Mouse (Mus musculus) neural tube, embryonic 11.5 days (tissue): Measurements from ENCODE around the gene Asb13. TPM values are rescaled to one million over a fixed set of nuclear protein-coding genes. Genes with fewer than 3 reads are reported as not detected.

Experiments
- ATAC-seq: fragments of 200-750 bp; cut with Nextera tagmentation; 2 replicates; pipeline ENCODE4 v1.8.0; 2017; ENCODE audit warnings: moderate number of reproducible peaks, mild to moderate bottlenecking, moderate TSS enrichment, moderate library complexity; ENCODE audit not compliant: insufficient read depth, low FRiP score, low TSS enrichment
- DNase-seq: peaks from one replicate; pipeline ENCODE4 v3.0.0-alpha.2; 2015; ENCODE audit warnings: low spot score
- H3K27ac ChIP-seq: fragments of 300-500 bp; sonication (generic); 2 replicates; pipeline ENCODE4 v1.5.1; 2014; ENCODE audit warnings: low read depth, mild to moderate bottlenecking, low read length
- H3K27me3 ChIP-seq: fragments of 300-500 bp; sonication (generic); 2 replicates; pipeline ENCODE4 v1.6.1; 2014; ENCODE audit warnings: mild to moderate bottlenecking, low read length, mixed read lengths; ENCODE audit not compliant: control insufficient read depth, insufficient read depth
- H3K36me3 ChIP-seq: fragments of 300-500 bp; sonication (generic); 2 replicates; pipeline ENCODE4 v1.6.1; 2014; ENCODE audit warnings: mild to moderate bottlenecking, low read length, moderate library complexity, mixed read lengths; ENCODE audit not compliant: control insufficient read depth, insufficient read depth
- H3K4me1 ChIP-seq: fragments of 300-500 bp; sonication (generic); 2 replicates; pipeline ENCODE4 v1.6.1; 2014; ENCODE audit warnings: low read length, mixed read lengths; ENCODE audit not compliant: control insufficient read depth, insufficient read depth
- H3K4me2 ChIP-seq: fragments of 300-500 bp; sonication (generic); 2 replicates; pipeline ENCODE4 v1.6.1; 2014; ENCODE audit warnings: low read depth, mild to moderate bottlenecking, moderate library complexity
- H3K4me3 ChIP-seq: fragments of 300-500 bp; sonication (generic); 2 replicates; pipeline ENCODE4 v1.5.1; 2014; ENCODE audit warnings: low read depth, low read length
- H3K9ac ChIP-seq: fragments of 300-500 bp; sonication (generic); 2 replicates; pipeline ENCODE4 v1.6.1; 2014; ENCODE audit warnings: mild to moderate bottlenecking, low read length
- H3K9me3 ChIP-seq: fragments of 300-500 bp; sonication (generic); 2 replicates; pipeline ENCODE4 v1.6.1; 2016; ENCODE audit warnings: low read length; ENCODE audit not compliant: control insufficient read depth
- WGBS: fragments of 180-500 bp; shearing (Covaris S2); extraction: QIAGEN DNeasy Blood & Tissue Kit; methylation state at CpG from one replicate; pipeline ENCODE4 v1.1.7; 2014; 5-methylcytosine and 5-hydroxymethylcytosine counted together
- polyA plus RNA-seq: library from polyadenylated mRNA; unstranded; fragments of >200 nt; fragmentation: Nextera tagmentation; extraction: Ambion mirVana; gene quantifications from 2 replicates; pipeline ENCODE4 v1.2.1, GENCODE M21; 2014

Asb13 gene
- polyA plus RNA-seq, 1 experiment from 2014 or later: 11.9 TPM

DNA sequence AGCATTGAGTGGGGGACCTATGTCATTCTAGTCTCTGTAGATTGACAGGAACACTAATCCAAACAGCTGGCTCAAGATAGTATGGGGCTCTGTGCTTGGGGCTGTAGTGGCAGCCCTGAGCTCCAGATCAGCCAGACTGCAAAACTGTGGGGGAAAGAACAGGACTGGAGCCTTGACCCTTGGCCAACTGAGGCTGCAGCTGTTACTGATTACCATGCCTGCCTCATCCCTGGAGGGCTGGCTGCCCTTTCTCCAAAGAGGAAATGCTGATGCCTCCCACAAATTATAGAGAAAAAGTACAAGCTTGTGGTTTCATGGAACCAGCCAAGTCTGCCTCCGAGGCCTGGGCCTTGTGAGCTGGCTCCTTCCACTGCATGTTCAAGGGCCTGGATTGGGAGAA lies 36.2 kb downstream of the Asb13 start:
- H3K4me1 ChIP-seq: no peaks in the 10 kb centered on the region
- H3K27me3 ChIP-seq: no peaks in the 10 kb centered on the region
- ATAC-seq: no peak
- H3K36me3 ChIP-seq: no peaks in the 10 kb centered on the region
- WGBS: 65% methylated on average over 1 of the region's 1 CpGs
- H3K9ac ChIP-seq: no peak overlapping the region
- H3K9me3 ChIP-seq: no peaks in the 10 kb centered on the region
- H3K4me2 ChIP-seq: no peak overlapping the region
- H3K27ac ChIP-seq: no peak overlapping the region
- no peak overlapping the region for H3K4me3 ChIP-seq
- peak; percentile 20 for DNase-seq

DNA sequence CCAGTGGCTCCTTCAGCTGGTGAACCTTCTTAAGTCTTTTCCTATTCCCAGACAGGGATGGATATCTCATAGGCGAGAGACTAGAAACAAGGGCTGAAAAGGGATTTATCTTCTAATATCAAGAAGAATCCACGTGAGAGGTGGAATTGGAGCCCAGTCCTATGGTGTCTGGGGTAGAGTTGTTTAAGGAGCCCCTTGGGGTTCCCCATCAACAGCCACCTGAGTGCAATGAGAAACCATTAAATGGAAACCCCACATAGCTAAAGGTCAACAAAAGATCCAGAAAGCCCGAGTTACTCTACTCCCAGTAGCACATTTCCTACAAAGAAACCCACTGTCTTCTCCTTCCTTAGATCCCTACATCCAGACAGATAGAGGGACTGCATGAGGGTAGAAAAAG lies 39.3 kb downstream of the Asb13 start:
- 72% methylated on average over 3 of the region's 3 CpGs for WGBS
- no peaks in the 10 kb centered on the region for H3K36me3 ChIP-seq
- H3K4me2 ChIP-seq: no peak overlapping the region
- no peaks in the 10 kb centered on the region for H3K27me3 ChIP-seq
- no peak for DNase-seq
- H3K9ac ChIP-seq: no peak overlapping the region
- H3K9me3 ChIP-seq: no peaks in the 10 kb centered on the region
- no peaks in the 10 kb centered on the region for H3K4me1 ChIP-seq
- no peak for ATAC-seq
- H3K27ac ChIP-seq: no peak overlapping the region
- H3K4me3 ChIP-seq: no peak overlapping the region

DNA sequence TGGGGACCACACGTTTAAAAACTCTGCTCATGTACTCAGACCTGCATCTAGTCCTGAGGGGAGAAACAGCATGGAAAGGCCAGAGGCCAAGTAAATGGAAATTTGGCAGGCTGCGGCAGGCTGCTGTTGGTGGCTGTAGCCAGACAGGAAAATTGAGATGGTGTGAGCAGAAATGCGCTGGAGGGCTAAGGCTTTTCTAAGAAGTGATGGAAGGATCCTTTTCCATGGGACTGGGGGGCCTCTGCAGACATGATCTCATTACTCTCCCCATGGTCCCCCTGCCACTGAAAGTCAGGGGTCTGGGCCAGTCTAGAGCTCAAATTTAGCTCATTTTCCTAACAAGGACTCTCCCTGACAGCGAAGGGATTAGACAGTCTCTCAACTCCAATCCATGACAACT lies 39.8 kb downstream of the Asb13 start:
- no peaks in the 10 kb centered on the region for H3K4me1 ChIP-seq
- no peak overlapping the region for H3K27ac ChIP-seq
- H3K9me3 ChIP-seq: no peaks in the 10 kb centered on the region
- no peak overlapping the region for H3K9ac ChIP-seq
- H3K27me3 ChIP-seq: no peaks in the 10 kb centered on the region
- no peak overlapping the region for H3K4me3 ChIP-seq
- no peak overlapping the region for H3K4me2 ChIP-seq
- WGBS: 79% methylated on average over 4 of the region's 4 CpGs
- ATAC-seq (no peak), DNase-seq (no peak)
- H3K36me3 ChIP-seq: no peaks in the 10 kb centered on the region

DNA sequence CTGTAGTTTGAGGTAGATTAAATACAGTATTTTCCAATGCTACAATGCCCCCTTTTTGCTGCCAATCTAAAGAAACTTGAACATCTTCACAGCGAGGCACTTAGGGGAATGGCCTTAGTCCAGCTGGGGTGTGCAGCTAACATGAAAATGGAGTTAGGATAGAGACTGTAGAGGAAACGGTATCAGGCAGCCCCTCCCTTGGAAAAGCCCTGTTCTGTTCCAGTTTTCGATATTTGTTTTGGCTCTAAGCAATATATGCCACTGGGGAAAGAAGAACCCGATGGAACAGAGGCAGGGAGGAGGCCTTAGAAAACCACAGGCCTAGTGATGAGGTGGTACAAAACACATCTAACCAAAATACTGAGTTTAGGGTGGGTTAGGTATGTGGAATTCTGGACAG lies 42.0 kb downstream of the Asb13 start:
- ATAC-seq (no peak), DNase-seq (no peak)
- H3K9me3 ChIP-seq: no peaks in the 10 kb centered on the region
- H3K4me2 ChIP-seq: no peak overlapping the region
- H3K9ac ChIP-seq: no peak overlapping the region
- no peaks in the 10 kb centered on the region for H3K36me3 ChIP-seq
- H3K27me3 ChIP-seq: no peaks in the 10 kb centered on the region
- H3K4me3 ChIP-seq: no peak overlapping the region
- no peaks in the 10 kb centered on the region for H3K4me1 ChIP-seq
- WGBS: 87% methylated on average over 4 of the region's 4 CpGs
- no peak overlapping the region for H3K27ac ChIP-seq

DNA sequence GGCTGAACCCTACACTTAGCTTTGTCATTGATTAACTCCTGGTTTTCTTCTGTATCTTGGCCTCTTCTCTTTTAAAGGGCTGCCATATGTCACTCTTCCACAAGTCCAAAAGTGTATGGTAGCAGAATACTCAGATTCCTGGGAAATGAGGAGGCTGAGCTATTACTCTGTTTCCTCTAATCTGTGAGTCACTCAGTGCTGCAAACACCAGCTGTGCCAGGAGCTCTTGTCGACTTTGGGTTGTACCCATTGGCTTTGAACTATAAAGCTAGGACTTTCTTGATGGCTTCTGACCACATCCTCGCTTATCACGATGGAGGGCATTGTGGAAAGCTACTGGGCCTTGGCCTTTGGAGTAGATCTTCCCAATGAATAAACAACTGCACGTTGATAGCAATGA lies 45.3 kb downstream of the Asb13 start:
- Histone ChIP-seq H3K9me3 (no peaks in the 10 kb centered on the region), H3K36me3 (no peaks in the 10 kb centered on the region), H3K4me1 (no peaks in the 10 kb centered on the region), H3K4me2 (no peak overlapping the region), H3K27ac (no peak overlapping the region), H3K4me3 (no peak overlapping the region), H3K9ac (no peak overlapping the region), H3K27me3 (no peaks in the 10 kb centered on the region)
- DNase-seq (no peak), ATAC-seq (no peak)
- 89% methylated on average over 4 of the region's 4 CpGs for WGBS

DNA sequence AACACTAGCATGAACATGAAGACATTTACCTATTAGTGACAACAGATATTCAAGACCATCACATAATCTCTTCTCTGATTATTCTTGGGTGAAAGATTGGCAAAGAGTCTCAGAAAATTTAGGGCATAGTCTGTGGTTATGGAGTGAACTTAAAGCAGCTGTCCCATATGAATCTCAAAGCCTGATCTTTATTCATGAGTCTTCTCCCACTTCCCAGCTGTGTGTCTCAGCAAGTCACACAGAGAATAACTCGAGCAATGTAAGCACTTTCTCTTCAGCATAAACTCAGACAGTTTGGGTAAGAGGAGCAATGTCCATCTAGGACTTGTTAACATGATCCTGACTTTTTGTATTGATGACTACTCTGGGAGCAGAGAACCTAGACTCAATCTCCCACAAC lies 52.5 kb downstream of the Asb13 start:
- WGBS: 75% methylated on average over 1 of the region's 1 CpGs
- Histone ChIP-seq H3K4me3 (no peak overlapping the region), H3K4me1 (no peaks in the 10 kb centered on the region), H3K9ac (no peak overlapping the region), H3K4me2 (no peak overlapping the region), H3K36me3 (no peaks in the 10 kb centered on the region), H3K27ac (no peak overlapping the region), H3K27me3 (no peaks in the 10 kb centered on the region), H3K9me3 (no peaks in the 10 kb centered on the region)
- no peak for ATAC-seq
- no peak for DNase-seq

DNA sequence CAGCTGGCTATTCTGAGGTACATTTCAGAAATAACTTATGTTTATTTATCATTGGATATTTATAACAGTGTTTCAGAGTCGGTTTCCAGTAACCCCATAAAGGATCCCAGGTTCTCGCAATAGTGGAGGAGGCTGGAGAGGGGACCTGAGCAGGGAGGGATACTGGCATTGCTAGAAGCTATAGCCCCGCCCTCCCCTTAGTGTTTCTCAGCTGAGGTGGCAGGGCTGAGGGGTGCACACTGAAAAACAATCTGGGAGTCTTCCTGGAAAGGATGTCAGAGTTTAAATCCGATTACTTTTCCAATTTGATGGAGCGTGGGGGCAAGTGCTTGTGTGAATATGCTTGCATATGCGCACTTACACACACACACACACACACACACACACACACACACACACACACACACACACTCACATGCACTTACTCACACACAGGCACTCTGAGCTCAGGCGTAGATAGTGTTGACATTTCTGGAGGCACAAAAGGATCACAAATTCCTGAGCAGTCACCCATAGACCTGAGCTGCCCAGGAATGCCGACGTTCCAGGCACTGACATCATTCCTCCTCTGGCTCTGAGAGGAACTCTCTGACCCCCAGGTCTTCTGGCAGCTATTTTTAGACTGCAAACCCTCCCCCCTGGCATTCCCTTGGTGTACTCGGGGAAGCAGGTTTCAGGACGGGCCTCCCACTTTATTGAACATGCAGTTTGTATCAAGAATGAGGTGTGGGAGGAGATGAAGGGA lies 60.9 kb downstream of the Asb13 start:
- Histone ChIP-seq H3K27ac (no peak overlapping the region), H3K4me1 (no peaks in the 10 kb centered on the region)
- peak; percentile 51 for DNase-seq

DNA sequence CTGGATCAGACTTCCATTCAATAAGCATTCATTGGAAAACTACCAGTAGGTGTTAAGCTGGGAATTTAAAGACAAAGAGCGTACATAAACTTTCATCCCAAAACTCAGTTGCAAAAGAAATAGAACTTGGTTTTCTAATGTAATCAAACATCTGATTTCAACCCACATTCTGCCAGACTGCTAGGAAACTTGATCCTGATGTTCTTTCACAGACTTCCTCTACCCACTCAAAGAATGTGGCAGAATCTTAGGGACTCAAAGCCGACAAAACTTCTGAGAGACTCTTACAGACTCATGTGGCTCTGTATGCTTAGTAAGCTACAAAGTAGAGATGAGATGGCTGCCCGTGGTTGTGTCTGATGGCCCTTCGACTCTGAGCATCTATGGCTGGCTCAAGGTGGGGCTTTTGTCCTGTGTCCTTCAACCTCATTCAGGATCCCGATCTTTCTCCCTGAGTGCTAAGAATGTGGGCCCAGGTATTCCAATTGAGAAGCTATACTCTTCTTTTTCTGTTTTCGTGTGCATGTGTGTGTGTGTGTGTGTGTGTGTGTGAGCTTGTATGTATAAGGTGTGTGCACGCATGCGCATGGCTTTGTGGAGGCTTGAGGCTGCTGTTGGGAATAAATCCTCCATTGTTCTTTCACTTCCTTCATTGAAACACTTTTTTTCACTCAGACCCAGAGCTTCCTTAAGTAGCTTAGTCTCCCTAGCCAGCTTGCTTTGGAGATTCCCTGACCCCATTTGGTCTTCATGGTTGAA lies 63.3 kb downstream of the Asb13 start:
- ATAC-seq (no peak), DNase-seq (no peak)
- Histone ChIP-seq H3K4me2 (no peak overlapping the region), H3K4me3 (no peak overlapping the region), H3K4me1 (no peaks in the 10 kb centered on the region), H3K9ac (no peak overlapping the region), H3K27ac (no peak overlapping the region), H3K9me3 (no peaks in the 10 kb centered on the region), H3K27me3 (no peaks in the 10 kb centered on the region), H3K36me3 (no peaks in the 10 kb centered on the region)
- 87% methylated on average over 8 of the region's 8 CpGs for WGBS

More for the DNA sequence above, 60.9 kb downstream of the Asb13 start:
- no peak for ATAC-seq
- Histone ChIP-seq H3K9ac (no peak overlapping the region), H3K36me3 (no peaks in the 10 kb centered on the region), H3K4me3 (no peak overlapping the region), H3K4me2 (no peak overlapping the region), H3K27me3 (no peaks in the 10 kb centered on the region), H3K9me3 (no peaks in the 10 kb centered on the region)
- 33% methylated on average over 11 of the region's 11 CpGs for WGBS

DNA sequence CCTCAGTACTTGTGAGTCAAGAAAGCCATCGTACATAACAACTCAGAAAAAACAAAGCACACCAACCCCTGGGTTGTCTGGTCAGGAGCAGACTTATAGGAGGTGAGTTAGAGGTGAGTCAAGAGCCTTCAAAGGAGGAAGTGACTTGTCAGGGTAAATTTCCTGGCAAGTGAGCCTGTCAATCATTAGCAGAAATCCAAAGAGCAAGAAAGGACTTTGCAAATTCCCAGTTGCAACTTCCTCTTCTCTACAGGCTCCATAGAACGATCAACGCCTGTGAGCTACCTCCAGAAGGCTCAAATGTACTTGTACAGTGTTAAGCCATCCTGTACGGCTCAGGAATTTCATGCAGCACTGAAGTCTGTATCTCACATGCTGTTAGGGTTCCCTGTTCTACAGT lies 66.9 kb downstream of the Asb13 start:
- Histone ChIP-seq H3K27me3 (no peaks in the 10 kb centered on the region), H3K27ac (no peak overlapping the region), H3K4me1 (no peaks in the 10 kb centered on the region), H3K4me3 (no peak overlapping the region), H3K9ac (no peak overlapping the region), H3K36me3 (no peaks in the 10 kb centered on the region), H3K4me2 (no peak overlapping the region), H3K9me3 (no peaks in the 10 kb centered on the region)
- no peak for ATAC-seq
- no peak for DNase-seq
- WGBS: 88% methylated on average over 4 of the region's 4 CpGs
